8 mouse cellular contexts compared by ENCODE assay signal in genomic region chr17:79615897-79616296, GRCm38 (mm10). TPM values are rescaled to one million over a fixed set of nuclear protein-coding genes. Genes with fewer than 3 reads are reported as not detected.
DNase-seq lines count a peak whose midpoint lies in the region; ATAC-seq and TF ChIP-seq lines count a peak whose summit lies in the region.

No protein-coding gene starts in this region.

- H3K9ac ChIP-seq in embryonic facial prominence, embryonic 15.5 days = no peak overlapping the region
- no peak overlapping the region for H3K9ac ChIP-seq in intestine, embryonic 16.5 days (ENCODE audit: low read depth, low read length)
- H3K9ac ChIP-seq in neural tube, embryonic 12.5 days = no peak overlapping the region

- DNase-seq in layer of hippocampus, adult 2 months (ENCODE audit: low spot score in 2 of 2) = no peak
- DNase-seq in layer of hippocampus, adult 18-20 months (ENCODE audit: low spot score in 2 of 2) = no peak
- DNase-seq in adrenal gland, postnatal 25 days = no peak
- DNase-seq in frontal cortex, postnatal 10 days (ENCODE audit: low spot score in 2 of 2) = no peak
- DNase-seq in thymus, adult 2 months = no peak

- no peaks in the 10 kb centered on the region for H3K9me3 ChIP-seq in embryonic facial prominence, embryonic 15.5 days (replicated peaks)
- H3K9me3 ChIP-seq in intestine, embryonic 16.5 days (ENCODE audit: control insufficient read depth, low read length) = no peaks in the 10 kb centered on the region
- no peaks in the 10 kb centered on the region for H3K9me3 ChIP-seq in neural tube, embryonic 12.5 days

- H3K4me2 ChIP-seq in embryonic facial prominence, embryonic 15.5 days (replicated peaks) = peak overlapping the region; percentile 71
- H3K4me2 ChIP-seq in intestine, embryonic 16.5 days (ENCODE audit: low read depth, low read length) = peak overlapping the region; percentile 63
- peak overlapping the region; percentile 75 for H3K4me2 ChIP-seq in neural tube, embryonic 12.5 days (replicated peaks)

- TF ChIP-seq POLR2A in thymus, adult 2 months (IDR thresholded peaks at IDR 0.05; ENCODE audit: control insufficient read depth, extremely low read depth, insufficient read depth, low read length, poor library complexity) = no peak

- no peak for TF ChIP-seq CTCF in layer of hippocampus, adult 2 months (conservative IDR thresholded peaks at IDR 0.05)
- TF ChIP-seq CTCF in thymus, adult 2 months (IDR thresholded peaks at IDR 0.05; ENCODE audit: borderline replicate concordance, control insufficient read depth, extremely low read depth, insufficient read depth, low read length, poor library complexity) = no peak

- 81% methylated on average over 9 of the region's 9 CpGs for WGBS in embryonic facial prominence, embryonic 15.5 days
- WGBS in intestine, embryonic 16.5 days = 87% methylated on average over 9 of the region's 9 CpGs
- 88% methylated on average over 9 of the region's 9 CpGs for WGBS in neural tube, embryonic 12.5 days
- WGBS in thymus, adult 2 months = 92% methylated on average over 9 of the region's 9 CpGs

- peak overlapping the region; percentile 90 for H3K4me3 ChIP-seq in layer of hippocampus, adult 2 months
- H3K4me3 ChIP-seq in embryonic facial prominence, embryonic 15.5 days (replicated peaks) = peak overlapping the region; percentile 68
- peak overlapping the region; percentile 78 for H3K4me3 ChIP-seq in intestine, embryonic 16.5 days (ENCODE audit: low read length)
- H3K4me3 ChIP-seq in neural tube, embryonic 12.5 days = no peak overlapping the region
- no peak overlapping the region for H3K4me3 ChIP-seq in thymus, adult 2 months (ENCODE audit: control insufficient read depth, insufficient read depth, low read length)

- no peaks in the 10 kb centered on the region for H3K36me3 ChIP-seq in embryonic facial prominence, embryonic 15.5 days
- H3K36me3 ChIP-seq in intestine, embryonic 16.5 days (ENCODE audit: control insufficient read depth, insufficient read depth, low read length) = no peaks in the 10 kb centered on the region
- no peaks in the 10 kb centered on the region for H3K36me3 ChIP-seq in neural tube, embryonic 12.5 days
- H3K36me3 ChIP-seq in thymus, adult 2 months (ENCODE audit: control insufficient read depth, insufficient read depth, low read length) = no peaks in the 10 kb centered on the region

- ATAC-seq in embryonic facial prominence, embryonic 15.5 days (ENCODE audit: insufficient number of reproducible peaks, low FRiP score, low TSS enrichment, low read depth) = no peak
- ATAC-seq in intestine, embryonic 16.5 days = no peak
- ATAC-seq in neural tube, embryonic 12.5 days (ENCODE audit: low FRiP score, low read depth) = no peak

- H3K4me1 ChIP-seq in embryonic facial prominence, embryonic 15.5 days = no peaks in the 10 kb centered on the region; the same call in 1 of the 2 replicates
- H3K4me1 ChIP-seq in intestine, embryonic 16.5 days (ENCODE audit: control insufficient read depth, insufficient read depth, low read length) = 0 out of 2 replicates have a peak, but pooled peaks cover 3% of the 10 kb centered on the region
- H3K4me1 ChIP-seq in neural tube, embryonic 12.5 days = 0 out of 2 replicates have a peak, but pooled peaks cover 5% of the 10 kb centered on the region
- H3K4me1 ChIP-seq in thymus, adult 2 months (replicated peaks; ENCODE audit: control insufficient read depth, insufficient read depth, low read length) = peaks cover 5% of the 10 kb centered on the region; the same call in 1 of the 2 replicates

- H3K27me3 ChIP-seq in embryonic facial prominence, embryonic 15.5 days = no peaks in the 10 kb centered on the region
- no peaks in the 10 kb centered on the region for H3K27me3 ChIP-seq in intestine, embryonic 16.5 days (replicated peaks; ENCODE audit: control insufficient read depth, insufficient read depth, low read length)
- H3K27me3 ChIP-seq in neural tube, embryonic 12.5 days (replicated peaks) = no peaks in the 10 kb centered on the region
- H3K27me3 ChIP-seq in thymus, adult 2 months (ENCODE audit: control insufficient read depth, insufficient read depth, low read length) = no peaks in the 10 kb centered on the region

- peak overlapping the region; percentile 94; the same call in 1 of the 2 replicates for H3K27ac ChIP-seq in layer of hippocampus, adult 2 months
- H3K27ac ChIP-seq in embryonic facial prominence, embryonic 15.5 days (replicated peaks) = no peak overlapping the region
- no peak overlapping the region for H3K27ac ChIP-seq in intestine, embryonic 16.5 days (ENCODE audit: low read length)
- no peak overlapping the region for H3K27ac ChIP-seq in neural tube, embryonic 12.5 days
- H3K27ac ChIP-seq in thymus, adult 2 months (ENCODE audit: control insufficient read depth, insufficient read depth, low read length) = no peak overlapping the region

RNA-seq across cellular contexts. Expression of gene Rmdn2, which starts 4.2 kb away (rescaled TPM):
- total RNA-seq in layer of hippocampus, adult 2 months (2021) = 1 to 10 TPM; 9.0 TPM
- 1 to 10 TPM; 8.2 to 9.3 TPM for total RNA-seq in layer of hippocampus, adult 18-20 months (2021)
- polyA plus RNA-seq in embryonic facial prominence, embryonic 15.5 days (2015; fragmentation: Nextera tagmentation; extraction: Ambion mirVana) = 9.0 and 9.4 TPM in 2 replicates
- polyA plus RNA-seq in intestine, embryonic 16.5 days (2015; fragmentation: Nextera tagmentation; extraction: Ambion mirVana) = 8.6 and 10.1 TPM in 2 replicates
- polyA plus RNA-seq in neural tube, embryonic 12.5 days (2016; fragmentation: Nextera tagmentation; extraction: Ambion mirVana) = 6.3 and 6.9 TPM in 2 replicates
- total RNA-seq in adrenal gland, postnatal 25 days (2021) = 306 and 392 TPM in 2 replicates
- 0.71 and 0.97 TPM in 2 replicates for polyA plus RNA-seq in thymus, adult 2 months (2012; rRNA removed)

Comparison
In these comparisons a context has a peak if more than half of its experiments do, and no peak if none do; other contexts are left out.
1. H3K4me3 ChIP-seq: peak in layer of hippocampus, adult 2 months (single experiment), embryonic facial prominence, embryonic 15.5 days (single experiment) and intestine, embryonic 16.5 days (single experiment); none in neural tube, embryonic 12.5 days (single experiment) and thymus, adult 2 months (single experiment).
2. Peak in every context shown above with its lines, with median percentiles within 50 percentile points of each other: H3K4me2 ChIP-seq.